Mouse (Mus musculus) ES-Bruce4 (cell line): ENCODE data around the gene Trim5.

Experiments
- CTCF ChIP-seq: IDR thresholded peaks from one replicate; pipeline ENCODE4 v1.8.1; 2011; ENCODE audit warnings: low read depth, low read length
- EP300 ChIP-seq: IDR thresholded peaks from 2 replicates; pipeline ENCODE4 v1.6.1; 2011; ENCODE audit warnings: low read depth, low read length; ENCODE audit not compliant: insufficient read depth
- POLR2A ChIP-seq: IDR thresholded peaks from one replicate; pipeline ENCODE4 v1.8.1; 2011; ENCODE audit warnings: low read length; ENCODE audit not compliant: insufficient read depth

GRCm38 (mm10) chr7:104314796-104315353 lies 27.0 kb upstream of the Trim5 start:
- no peak for TF ChIP-seq CTCF
- TF ChIP-seq POLR2A = no peak
- no peak for TF ChIP-seq EP300
